Mouse (Mus musculus) ES-Bruce4 (cell line): Measurements from ENCODE around the gene Ptges. TPM values are rescaled to one million over a fixed set of nuclear protein-coding genes. Genes with fewer than 3 reads are reported as not detected.

Experiments
- H3K27ac ChIP-seq: 2 replicates; pipeline ENCODE4 v1.5.1; 2012; ENCODE audit warnings: low read length, inconsistent platforms; ENCODE audit not compliant: insufficient read depth
- H3K27me3 ChIP-seq: 2 replicates; pipeline ENCODE4 v1.6.1; 2012; ENCODE audit warnings: mild to moderate bottlenecking, low read length, inconsistent platforms; ENCODE audit not compliant: control insufficient read depth, poor library complexity, insufficient read depth, severe bottlenecking
- H3K36me3 ChIP-seq: 2 replicates; pipeline ENCODE4 v1.6.1; 2012; ENCODE audit warnings: inconsistent platforms, mild to moderate bottlenecking, low read length, moderate library complexity; ENCODE audit not compliant: control insufficient read depth, poor library complexity, insufficient read depth, severe bottlenecking
- H3K4me1 ChIP-seq: one replicate; pipeline ENCODE4 v1.8.1; 2011; ENCODE audit warnings: low read length; ENCODE audit not compliant: control insufficient read depth, insufficient read depth
- H3K4me3 ChIP-seq: 2 replicates; pipeline ENCODE4 v1.5.1; 2011; ENCODE audit warnings: low read depth, mild to moderate bottlenecking, low read length
- H3K9ac ChIP-seq: 2 replicates; pipeline ENCODE4 v1.6.1; 2012; ENCODE audit warnings: low read depth, mild to moderate bottlenecking, inconsistent platforms; ENCODE audit not compliant: poor library complexity, severe bottlenecking
- H3K9me3 ChIP-seq: replicated peaks from 2 replicates; pipeline ENCODE4 v1.6.1; 2012; ENCODE audit warnings: mild to moderate bottlenecking, low read length, inconsistent platforms; ENCODE audit not compliant: control insufficient read depth, poor library complexity, insufficient read depth, severe bottlenecking
- CTCF ChIP-seq: IDR thresholded peaks from one replicate; pipeline ENCODE4 v1.8.1; 2011; ENCODE audit warnings: low read depth, low read length
- EP300 ChIP-seq: IDR thresholded peaks from 2 replicates; pipeline ENCODE4 v1.6.1; 2011; ENCODE audit warnings: low read depth, low read length; ENCODE audit not compliant: insufficient read depth
- POLR2A ChIP-seq: IDR thresholded peaks from one replicate; pipeline ENCODE4 v1.8.1; 2011; ENCODE audit warnings: low read length; ENCODE audit not compliant: insufficient read depth
- polyA plus RNA-seq: library from polyadenylated mRNA; stranded (reverse); fragments of >200 nt; gene quantifications from 2 replicates; pipeline ENCODE4 v1.2.4, GENCODE M21; 2011; ENCODE audit warnings: low read depth; ENCODE audit not compliant: missing spikeins, insufficient read depth, insufficient read length

Ptges gene
- polyA plus RNA-seq, 1 experiment: 9.4 TPM

- Histone ChIP-seq H3K4me1 (peaks cover 3% of the 10 kb centered on the region), H3K9ac (no peak overlapping the region), H3K27me3 (no peaks in the 10 kb centered on the region), H3K27ac (no peak overlapping the region), H3K9me3 (no peaks in the 10 kb centered on the region), H3K4me3 (no peak overlapping the region), H3K36me3 (no peaks in the 10 kb centered on the region)
- no peak for TF ChIP-seq EP300
- TF ChIP-seq POLR2A: no peak
- TF ChIP-seq CTCF: no peak
Measured at GRCm38 (mm10) chr2:30875096-30875495, 54.6 kb downstream of the Ptges start.

GRCm38 (mm10) chr2:30874445-30874844 is 55.2 kb downstream of the Ptges start:
- TF ChIP-seq POLR2A (no peak), CTCF (no peak), EP300 (no peak)
- Histone ChIP-seq H3K9me3 (no peaks in the 10 kb centered on the region), H3K4me1 (peaks cover 3% of the 10 kb centered on the region), H3K4me3 (no peak overlapping the region), H3K27me3 (no peaks in the 10 kb centered on the region), H3K36me3 (no peaks in the 10 kb centered on the region), H3K9ac (no peak overlapping the region), H3K27ac (no peak overlapping the region)

GRCm38 (mm10) chr2:30872669-30873068 is 57.0 kb downstream of the Ptges start:
- H3K27me3 ChIP-seq: no peaks in the 10 kb centered on the region
- H3K9ac ChIP-seq: no peak overlapping the region
- peaks cover 3% of the 10 kb centered on the region for H3K4me1 ChIP-seq
- no peak for TF ChIP-seq POLR2A
- no peak for TF ChIP-seq EP300
- no peak for TF ChIP-seq CTCF
- H3K4me3 ChIP-seq: no peak overlapping the region
- H3K36me3 ChIP-seq: no peaks in the 10 kb centered on the region
- no peak overlapping the region for H3K27ac ChIP-seq
- no peaks in the 10 kb centered on the region for H3K9me3 ChIP-seq

GRCm38 (mm10) chr2:30870863-30871262 is 58.8 kb downstream of the Ptges start:
- no peak for TF ChIP-seq EP300
- TF ChIP-seq CTCF: no peak
- no peak for TF ChIP-seq POLR2A
- Histone ChIP-seq H3K36me3 (no peaks in the 10 kb centered on the region), H3K27ac (no peak overlapping the region), H3K4me1 (peaks cover 3% of the 10 kb centered on the region), H3K4me3 (no peak overlapping the region), H3K27me3 (no peaks in the 10 kb centered on the region), H3K9me3 (no peaks in the 10 kb centered on the region), H3K9ac (no peak overlapping the region)

GRCm38 (mm10) chr2:30865426-30865825 is 64.2 kb downstream of the Ptges start:
- Histone ChIP-seq H3K27ac (no peak overlapping the region), H3K9me3 (no peaks in the 10 kb centered on the region), H3K4me3 (peak overlapping the region; percentile 23), H3K27me3 (no peaks in the 10 kb centered on the region), H3K9ac (peak overlapping the region; percentile 27), H3K36me3 (no peaks in the 10 kb centered on the region), H3K4me1 (peaks cover 2% of the 10 kb centered on the region)
- no peak for TF ChIP-seq CTCF
- no peak for TF ChIP-seq POLR2A
- TF ChIP-seq EP300: no peak

GRCm38 (mm10) chr2:30864968-30865381 is 64.7 kb downstream of the Ptges start:
- H3K27me3 ChIP-seq: no peaks in the 10 kb centered on the region
- H3K27ac ChIP-seq: no peak overlapping the region
- no peaks in the 10 kb centered on the region for H3K36me3 ChIP-seq
- peak overlapping the region; percentile 47 for H3K4me3 ChIP-seq
- no peak for TF ChIP-seq CTCF
- no peaks in the 10 kb centered on the region for H3K9me3 ChIP-seq
- peak overlapping the region; percentile 27 for H3K9ac ChIP-seq
- peaks cover 2% of the 10 kb centered on the region for H3K4me1 ChIP-seq
